8 mouse cellular contexts compared by ENCODE assay signal in genomic region chr4:145096481-145097039, GRCm38 (mm10).
DNase-seq lines count a peak whose midpoint lies in the region; ATAC-seq lines count a peak whose summit lies in the region.

No protein-coding gene starts in this region.

- ATAC-seq in frontal cortex, adult (ENCODE audit: low TSS enrichment) = peak; percentile 71

- DNase-seq in frontal cortex, postnatal 14 days (ENCODE audit: low spot score in 2 of 2) = no peak
- DNase-seq in right cerebral cortex, adult 2 months (ENCODE audit: low spot score in 2 of 2) = peak; percentile 35 to 51
- no peak for DNase-seq in right cerebral cortex, postnatal 25 days
- DNase-seq in layer of hippocampus, adult 9-11 months = peak; percentile 76
- no peak for DNase-seq in ovary, adult 18-20 months (ENCODE audit: low spot score)
- DNase-seq in retina, embryonic 14.5 days (ENCODE audit: low spot score) = no peak
- no peak for DNase-seq in thymus, adult 18-20 months

Comparison
In these comparisons a context has a peak if more than half of its experiments do, and no peak if none do; other contexts are left out.
1. DNase-seq: peak in right cerebral cortex, adult 2 months (2 of 2) and layer of hippocampus, adult 9-11 months (single experiment); none in frontal cortex, postnatal 14 days (0 of 2), right cerebral cortex, postnatal 25 days (single experiment), ovary, adult 18-20 months (single experiment), retina, embryonic 14.5 days (single experiment) and thymus, adult 18-20 months (0 of 2).